Mouse (Mus musculus): Measurements from ENCODE around the gene Gm43518.

- TF ChIP-seq CTCF (IDR thresholded peaks at IDR 0.05; ENCODE audit: insufficient read depth, low read length) (no peak), POLR2A (IDR thresholded peaks at IDR 0.05; ENCODE audit: borderline replicate concordance, extremely low read depth, low read depth, low read length) (no peak)
Measured at GRCm38 (mm10) chr5:123986925-123987324, 59.7 kb downstream of the Gm43518 start.

Measured in lung, adult 2 months (tissue).